Mouse (Mus musculus) G1E (cell line): ENCODE data around the gene Isoc2a.
A peak's percentile ranks its signal among the peaks of the same experiment; 100 is the strongest.

Source experiments
- CTCF ChIP-seq: IDR thresholded peaks from 2 replicates; pipeline ENCODE4 v1.5.1; 2012; ENCODE audit warnings: low read depth, low read length, inconsistent platforms, mixed read lengths
- GATA1 ChIP-seq: IDR thresholded peaks from 2 replicates; pipeline ENCODE4 v1.6.1; 2012; ENCODE audit warnings: borderline replicate concordance, low read length, inconsistent platforms, mixed read lengths

GRCm38 (mm10) chr7:4901171-4901570, 24.2 kb downstream of the Isoc2a start:
- peak; percentile 64 for TF ChIP-seq CTCF
- no peak for TF ChIP-seq GATA1
